15 mouse cellular contexts compared by ENCODE assay signal in the genomic region with DNA sequence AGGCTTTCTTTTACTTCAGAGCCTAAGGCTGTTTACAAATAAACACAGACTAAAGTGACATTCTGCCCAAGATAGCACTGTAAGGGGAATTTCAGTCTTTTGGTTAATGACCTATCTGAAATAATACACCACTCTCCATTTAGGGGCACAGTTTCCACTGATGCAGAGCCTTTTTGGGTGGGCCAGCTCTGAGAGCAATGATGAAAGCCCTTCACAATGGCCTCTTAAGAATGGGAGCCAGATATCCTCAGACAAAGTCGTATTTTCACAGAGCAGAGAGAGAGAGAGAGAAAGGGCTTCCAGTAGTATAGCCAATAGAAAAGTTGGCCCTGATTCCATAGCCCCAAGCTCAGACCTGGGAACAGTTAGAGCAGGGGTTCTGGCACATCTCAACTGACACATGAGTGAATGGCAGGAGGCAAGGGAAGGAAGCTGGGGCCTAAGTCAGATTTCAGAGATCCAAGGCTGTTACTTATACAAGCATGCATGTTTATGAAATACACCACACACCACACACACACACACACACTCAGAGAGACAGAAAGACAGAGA.
DNase-seq lines count a peak whose midpoint lies in the region; ATAC-seq and TF ChIP-seq lines count a peak whose summit lies in the region.
"Had no signal": no experiment of that assay in that cellular context is flagged by ENCODE, and none has a peak within 500 bp of the region (broad histone marks: within the 10 kb centered on the region; RNA-seq: fewer than 3 reads in every experiment).

No protein-coding gene starts in this region.

- ATAC-seq in heart, embryonic 11.5 days (replicated peaks; ENCODE audit: insufficient number of reproducible peaks, low FRiP score, low TSS enrichment), result no peak
- peak; percentile 70; the same call in 1 of the 2 replicates for ATAC-seq in lung, embryonic 16.5 days (ENCODE audit: low read depth)
- ATAC-seq in hindbrain, postnatal 0 days, result no peak
- ATAC-seq in CD4-positive, CD25-positive, alpha-beta regulatory T cell, adult 4 months, result no peak

- H3K9ac ChIP-seq in heart, embryonic 11.5 days (ENCODE audit: low read depth, low read length), result no peak overlapping the region
- H3K9ac ChIP-seq in lung, embryonic 16.5 days (ENCODE audit: low read length), result no peak overlapping the region
- no peak overlapping the region for H3K9ac ChIP-seq in hindbrain, postnatal 0 days (replicated peaks; ENCODE audit: low read length)
- H3K9ac ChIP-seq: liver, embryonic 14.5 days; neural tube, embryonic 13.5 days had no signal

- no peaks in the 10 kb centered on the region for H3K9me3 ChIP-seq in heart, embryonic 11.5 days (replicated peaks; ENCODE audit: control insufficient read depth, low read length)
- H3K9me3 ChIP-seq in lung, embryonic 16.5 days (ENCODE audit: control insufficient read depth, low read length), result no peaks in the 10 kb centered on the region
- H3K9me3 ChIP-seq in hindbrain, postnatal 0 days (ENCODE audit: low read length), result no peaks in the 10 kb centered on the region
- H3K9me3 ChIP-seq: midbrain, embryonic 10.5 days; neural tube, embryonic 13.5 days had no signal

- no peaks in the 10 kb centered on the region for H3K27me3 ChIP-seq in heart, embryonic 11.5 days (ENCODE audit: control insufficient read depth, insufficient read depth, low read length)
- no peaks in the 10 kb centered on the region for H3K27me3 ChIP-seq in lung, embryonic 16.5 days (ENCODE audit: control insufficient read depth, insufficient read depth, low read depth, low read length)
- no peaks in the 10 kb centered on the region for H3K27me3 ChIP-seq in hindbrain, postnatal 0 days (ENCODE audit: insufficient read depth, low read length)
- H3K27me3 ChIP-seq: neural tube, embryonic 13.5 days had no signal

- H3K4me3 ChIP-seq in heart, embryonic 11.5 days (ENCODE audit: low read depth, low read length), result no peak overlapping the region
- H3K4me3 ChIP-seq in lung, embryonic 16.5 days (ENCODE audit: low read length), result no peak overlapping the region
- no peak overlapping the region for H3K4me3 ChIP-seq in lung, adult 2 months (replicated peaks; ENCODE audit: extremely low read depth, low read depth, low read length)
- no peak overlapping the region for H3K4me3 ChIP-seq in hindbrain, postnatal 0 days (ENCODE audit: low read length)
- H3K4me3 ChIP-seq: midbrain, embryonic 10.5 days; neural tube, embryonic 13.5 days had no signal

- 25% methylated on average over 1 of the region's 1 CpGs for WGBS in heart, embryonic 11.5 days (ENCODE audit: insufficient replicate concordance)
- WGBS in lung, embryonic 16.5 days, result 14% methylated on average over 1 of the region's 1 CpGs
- WGBS in lung, adult 2 months, result 37% methylated on average over 1 of the region's 1 CpGs
- 25% methylated on average over 1 of the region's 1 CpGs for WGBS in hindbrain, postnatal 0 days

- no peaks in the 10 kb centered on the region for H3K36me3 ChIP-seq in heart, embryonic 11.5 days (ENCODE audit: control insufficient read depth, insufficient read depth, low read length)
- no peaks in the 10 kb centered on the region for H3K36me3 ChIP-seq in lung, embryonic 16.5 days (ENCODE audit: control insufficient read depth, insufficient read depth, low read length)
- H3K36me3 ChIP-seq in hindbrain, postnatal 0 days (ENCODE audit: insufficient read depth, low read length), result no peaks in the 10 kb centered on the region
- H3K36me3 ChIP-seq: midbrain, embryonic 10.5 days; neural tube, embryonic 13.5 days had no signal

- no peak for TF ChIP-seq POLR2A in lung, adult 2 months (IDR thresholded peaks at IDR 0.05; ENCODE audit: borderline replicate concordance, extremely low read depth, low read depth, low read length)

- H3K27ac ChIP-seq in heart, embryonic 11.5 days (ENCODE audit: low read depth, low read length), result 0 out of 2 replicates have a peak overlapping the region, but pooled peaks have one; percentile 15
- no peak overlapping the region for H3K27ac ChIP-seq in lung, embryonic 16.5 days (ENCODE audit: low read length)
- no peak overlapping the region for H3K27ac ChIP-seq in hindbrain, postnatal 0 days
- H3K27ac ChIP-seq: liver, embryonic 14.5 days; midbrain, embryonic 10.5 days; neural tube, embryonic 13.5 days had no signal

- no peak overlapping the region for H3K4me2 ChIP-seq in heart, embryonic 11.5 days
- H3K4me2 ChIP-seq in lung, embryonic 16.5 days (ENCODE audit: low read depth, low read length), result no peak overlapping the region
- no peak overlapping the region for H3K4me2 ChIP-seq in hindbrain, postnatal 0 days (ENCODE audit: low read depth, low read length)
- H3K4me2 ChIP-seq: neural tube, embryonic 13.5 days had no signal

- no peak for TF ChIP-seq CTCF in lung, adult 2 months (IDR thresholded peaks at IDR 0.05; ENCODE audit: insufficient read depth, low read length)
- no peak for TF ChIP-seq CTCF in hindbrain, postnatal 0 days (IDR thresholded peaks at IDR 0.05; ENCODE audit: low read depth)

- H3K4me1 ChIP-seq in heart, embryonic 11.5 days (ENCODE audit: control insufficient read depth, insufficient read depth, low read length), result no peaks in the 10 kb centered on the region
- H3K4me1 ChIP-seq in lung, embryonic 16.5 days (replicated peaks; ENCODE audit: control insufficient read depth, insufficient read depth, low read length), result no peaks in the 10 kb centered on the region
- no peaks in the 10 kb centered on the region for H3K4me1 ChIP-seq in lung, adult 2 months (ENCODE audit: control insufficient read depth, insufficient read depth, low read length)
- no peaks in the 10 kb centered on the region for H3K4me1 ChIP-seq in hindbrain, postnatal 0 days (ENCODE audit: insufficient read depth, low read length)
- H3K4me1 ChIP-seq: midbrain, embryonic 10.5 days had no signal

- DNase-seq in heart, postnatal 4 days, result no peak
- no peak for DNase-seq in lung, adult 2 months
- DNase-seq in forelimb bud, embryonic 11.5 days (ENCODE audit: low read depth, low spot score), result peak; percentile 71
- no peak for DNase-seq in hindbrain, postnatal 0 days (ENCODE audit: low spot score)
- DNase-seq: adrenal gland, postnatal 25 days; cerebellum, adult 2 months; gastrocnemius, postnatal 36 days; kidney, adult 2 months; lung, postnatal 36 days had no signal
